Mouse (Mus musculus) hindbrain, embryonic 14.5 days (tissue): ENCODE measurements around the gene Sdr42e1. TPM values are rescaled to one million over a fixed set of nuclear protein-coding genes. Genes with fewer than 3 reads are reported as not detected.
A peak's percentile ranks its signal among the peaks of the same experiment; 100 is the strongest.

Experiments
- ATAC-seq: fragments of 200-750 bp; cut with Nextera tagmentation; 2 replicates; pipeline ENCODE4 v1.8.0; 2017; ENCODE audit warnings: moderate number of reproducible peaks, mild to moderate bottlenecking, moderate TSS enrichment, moderate library complexity; ENCODE audit not compliant: low FRiP score
- DNase-seq: peaks from one replicate; pipeline ENCODE4 v3.0.0-alpha.2; 2015; ENCODE audit warnings: low spot score
- H3K27ac ChIP-seq: fragments of 300-500 bp; sonication (generic); 2 replicates; pipeline ENCODE4 v1.5.1; 2014; ENCODE audit warnings: mild to moderate bottlenecking, moderate library complexity
- H3K27me3 ChIP-seq: fragments of 300-500 bp; sonication (generic); 2 replicates; pipeline ENCODE4 v1.6.1; 2014; ENCODE audit warnings: mild to moderate bottlenecking, low read length, mixed read lengths; ENCODE audit not compliant: control insufficient read depth, insufficient read depth
- H3K36me3 ChIP-seq: fragments of 300-500 bp; sonication (generic); replicated peaks from 2 replicates; pipeline ENCODE4 v1.6.1; 2014; ENCODE audit not compliant: control insufficient read depth, insufficient read depth
- H3K4me1 ChIP-seq: fragments of 300-500 bp; sonication (generic); replicated peaks from 2 replicates; pipeline ENCODE4 v1.6.1; 2014; ENCODE audit warnings: antibody characterized with exemption, low read length, mixed read lengths; ENCODE audit not compliant: control insufficient read depth, insufficient read depth
- H3K4me2 ChIP-seq: fragments of 300-500 bp; sonication (generic); replicated peaks from 2 replicates; pipeline ENCODE4 v1.6.1; 2014; ENCODE audit warnings: mild to moderate bottlenecking, moderate library complexity
- H3K4me3 ChIP-seq: fragments of 300-500 bp; sonication (generic); replicated peaks from 2 replicates; pipeline ENCODE4 v1.5.1; 2014; ENCODE audit warnings: mild to moderate bottlenecking, low read length
- H3K9ac ChIP-seq: fragments of 300-500 bp; sonication (generic); 2 replicates; pipeline ENCODE4 v1.6.1; 2014
- H3K9me3 ChIP-seq: fragments of 300-500 bp; sonication (generic); 2 replicates; pipeline ENCODE4 v1.6.1; 2016; ENCODE audit warnings: low read length; ENCODE audit not compliant: control insufficient read depth
- WGBS: fragments of 180-500 bp; shearing (Covaris S2); extraction: QIAGEN DNeasy Blood & Tissue Kit; methylation state at CpG from one replicate; pipeline ENCODE4 v1.1.7; 2014; 5-methylcytosine and 5-hydroxymethylcytosine counted together
- polyA plus RNA-seq: library from polyadenylated mRNA; unstranded; fragments of >200 nt; fragmentation: Nextera tagmentation; extraction: Ambion mirVana; gene quantifications from 2 replicates; pipeline ENCODE4 v1.2.1, GENCODE M21; 2014

Gene Sdr42e1
- polyA plus RNA-seq: 1.6 and 1.8 TPM in 2 replicates

DNA sequence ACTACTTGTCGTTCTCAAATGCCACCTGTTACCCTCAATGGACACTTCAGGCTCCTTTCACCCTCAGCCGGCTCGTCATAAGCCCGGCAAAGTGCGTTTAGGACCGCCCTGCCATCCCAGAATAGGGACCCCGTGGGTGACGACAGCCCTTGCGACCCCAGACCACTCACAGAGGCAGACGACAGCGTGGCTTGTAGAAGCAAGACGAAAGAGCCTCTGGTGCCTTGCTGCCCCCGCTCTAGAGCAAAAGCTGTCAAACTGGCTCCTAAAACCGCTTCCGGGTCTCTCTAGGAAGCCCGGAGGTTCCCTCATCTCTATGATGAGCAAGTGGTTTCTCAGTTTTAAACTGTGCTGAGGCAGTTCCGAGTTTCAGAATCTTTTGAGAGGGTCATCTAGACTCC lies at the start of gene Sdr42e1:
Sdr42e1 (minus strand) TSS at position 260 of the 401 bp plus-strand sequence.
- H3K4me1 ChIP-seq: no peaks in the 10 kb centered on the region
- peak; percentile 49 for DNase-seq
- peak within 1 kb of the TSS; percentile 53 for H3K9ac ChIP-seq
- 19% methylated on average over 17 of the region's 17 CpGs for WGBS
- H3K36me3 ChIP-seq: no peaks in the 10 kb centered on the region
- no peak for ATAC-seq
- H3K9me3 ChIP-seq: no peaks in the 10 kb centered on the region
- no peak within 1 kb of the TSS for H3K27ac ChIP-seq
- H3K4me2 ChIP-seq: peak within 1 kb of the TSS; percentile 54
- H3K27me3 ChIP-seq: no peaks in the 10 kb centered on the region
- H3K4me3 ChIP-seq: peak within 1 kb of the TSS; percentile 36

DNA sequence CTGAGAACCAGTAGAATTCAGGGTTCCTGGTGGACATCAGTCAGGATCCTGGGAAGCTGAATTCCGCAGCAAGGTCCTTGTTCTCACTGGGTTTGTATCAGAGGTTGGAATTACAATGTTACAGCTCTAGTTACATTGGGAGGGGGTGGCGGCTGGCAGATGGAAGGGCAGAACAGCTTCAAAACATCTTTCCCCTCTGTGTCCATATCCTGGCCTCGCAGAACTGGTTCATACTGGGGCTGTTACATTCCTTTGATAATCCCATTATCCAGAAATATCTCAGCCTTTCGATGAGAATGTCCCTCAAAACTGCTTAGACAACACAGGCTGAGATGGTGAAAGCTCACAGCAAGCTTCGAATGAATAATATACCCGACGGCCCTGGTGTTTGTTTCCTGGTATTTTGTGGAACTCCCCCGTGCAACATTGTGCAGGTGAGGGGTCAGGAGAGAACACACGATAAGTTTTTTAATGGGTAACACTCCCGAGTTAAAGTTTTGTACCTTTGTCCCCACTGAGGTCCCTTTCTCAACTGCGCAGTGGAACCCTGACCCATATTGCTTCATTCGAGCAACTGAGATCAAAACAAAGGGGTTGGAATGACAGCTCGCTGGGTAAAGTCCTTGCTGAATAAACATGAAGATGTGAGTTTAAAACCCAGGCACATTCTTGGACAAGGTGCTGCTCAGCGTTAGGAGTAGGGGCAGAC lies 44.8 kb upstream of the Sdr42e1 start:
- H3K4me1 ChIP-seq: no peaks in the 10 kb centered on the region
- H3K9me3 ChIP-seq: no peaks in the 10 kb centered on the region
- H3K36me3 ChIP-seq: no peaks in the 10 kb centered on the region
- no peak overlapping the region for H3K9ac ChIP-seq
- no peak overlapping the region for H3K4me3 ChIP-seq
- H3K4me2 ChIP-seq: no peak overlapping the region
- 80% methylated on average over 14 of the region's 14 CpGs for WGBS
- DNase-seq: no peak
- no peak for ATAC-seq
- no peak overlapping the region for H3K27ac ChIP-seq
- no peaks in the 10 kb centered on the region for H3K27me3 ChIP-seq

GRCm38 (mm10) chr8:117715896-117716295 lies 42.4 kb upstream of the Sdr42e1 start:
- no peaks in the 10 kb centered on the region for H3K4me1 ChIP-seq
- no peak overlapping the region for H3K4me3 ChIP-seq
- no peak for ATAC-seq

DNA sequence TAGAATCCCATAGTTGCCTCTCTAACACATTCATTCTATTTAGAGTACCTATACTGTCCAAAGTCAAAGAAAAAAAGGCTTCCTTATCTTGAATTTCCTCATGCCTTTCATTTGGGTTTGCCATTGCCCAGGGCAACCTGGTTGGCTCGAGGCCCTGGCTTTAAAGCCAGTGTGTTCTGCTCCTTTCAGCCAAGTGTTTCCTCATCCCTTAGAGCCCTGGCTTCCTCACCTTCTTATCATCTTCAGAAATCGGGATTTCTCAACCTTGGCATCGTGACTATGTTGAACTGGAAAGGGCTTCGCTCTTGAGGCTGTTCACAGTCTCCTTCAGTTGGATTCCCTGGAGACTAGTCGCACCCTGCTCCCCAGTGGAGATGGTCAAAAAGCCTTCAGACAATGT lies 41.1 kb upstream of the Sdr42e1 start:
- H3K4me2 ChIP-seq: no peak overlapping the region
- no peaks in the 10 kb centered on the region for H3K36me3 ChIP-seq
- ATAC-seq (no peak), DNase-seq (no peak)
- H3K9me3 ChIP-seq: no peaks in the 10 kb centered on the region
- H3K4me3 ChIP-seq: no peak overlapping the region
- no peaks in the 10 kb centered on the region for H3K27me3 ChIP-seq
- H3K9ac ChIP-seq: no peak overlapping the region
- WGBS: 89% methylated on average over 5 of the region's 5 CpGs
- no peaks in the 10 kb centered on the region for H3K4me1 ChIP-seq
- H3K27ac ChIP-seq: no peak overlapping the region

More at GRCm38 (mm10) chr8:117715896-117716295, 42.4 kb upstream of the Sdr42e1 start:
- Histone ChIP-seq H3K27me3 (no peaks in the 10 kb centered on the region), H3K36me3 (no peaks in the 10 kb centered on the region), H3K9me3 (no peaks in the 10 kb centered on the region), H3K27ac (no peak overlapping the region), H3K4me2 (no peak overlapping the region), H3K9ac (no peak overlapping the region)
- DNase-seq: no peak
- WGBS: 81% methylated on average over 5 of the region's 5 CpGs

DNA sequence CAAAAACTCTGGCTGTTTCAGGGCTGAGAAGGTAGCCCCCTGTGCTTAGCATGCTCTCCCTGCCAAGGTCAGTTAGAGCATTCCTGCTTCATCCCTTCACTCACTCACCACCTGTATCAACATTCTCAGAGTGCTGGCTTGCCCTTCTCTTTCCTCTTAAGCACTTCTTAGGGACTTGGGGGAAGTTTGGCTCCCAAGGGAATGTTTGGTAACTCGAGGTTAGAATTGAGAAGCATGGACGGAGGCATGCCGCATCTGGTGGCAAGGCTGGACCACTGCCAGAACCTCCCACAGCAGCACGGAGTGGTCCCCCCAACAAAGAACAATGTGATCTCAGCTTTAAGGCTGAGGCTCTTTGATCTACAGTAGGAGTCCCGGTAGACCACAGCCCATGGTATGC lies 38.7 kb upstream of the Sdr42e1 start:
- DNase-seq (no peak), ATAC-seq (no peak)
- no peak overlapping the region for H3K27ac ChIP-seq
- H3K9me3 ChIP-seq: no peaks in the 10 kb centered on the region
- no peak overlapping the region for H3K4me3 ChIP-seq
- WGBS: 52% methylated on average over 5 of the region's 5 CpGs
- no peak overlapping the region for H3K9ac ChIP-seq
- H3K27me3 ChIP-seq: no peaks in the 10 kb centered on the region
- H3K36me3 ChIP-seq: no peaks in the 10 kb centered on the region
- H3K4me1 ChIP-seq: no peaks in the 10 kb centered on the region
- no peak overlapping the region for H3K4me2 ChIP-seq

DNA sequence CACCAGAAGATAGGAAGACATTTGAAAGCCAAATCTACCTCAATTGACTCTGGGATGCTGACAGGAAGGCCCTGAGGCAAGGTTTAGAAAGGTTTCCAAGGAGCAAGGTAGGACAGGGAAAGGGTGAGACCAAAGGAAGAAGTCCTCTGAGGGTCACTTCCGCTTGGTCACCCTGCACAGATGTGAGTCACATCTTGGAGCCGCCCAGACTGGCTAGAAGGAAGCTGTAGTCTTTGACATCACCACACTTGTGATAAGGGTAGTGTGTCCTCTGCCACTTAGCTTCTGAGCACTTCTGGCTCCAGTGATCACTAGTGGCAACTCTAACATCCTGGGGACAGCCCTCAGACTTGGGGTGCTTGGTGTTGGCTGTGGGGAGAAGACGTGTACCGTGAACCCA lies 32.7 kb upstream of the Sdr42e1 start:
- H3K27ac ChIP-seq: no peak overlapping the region
- DNase-seq (no peak), ATAC-seq (no peak)
- H3K36me3 ChIP-seq: no peaks in the 10 kb centered on the region
- H3K9me3 ChIP-seq: no peaks in the 10 kb centered on the region
- WGBS: 96% methylated on average over 4 of the region's 4 CpGs
- H3K9ac ChIP-seq: no peak overlapping the region
- no peak overlapping the region for H3K4me3 ChIP-seq
- H3K4me2 ChIP-seq: no peak overlapping the region
- no peaks in the 10 kb centered on the region for H3K27me3 ChIP-seq
- H3K4me1 ChIP-seq: peaks cover 6% of the 10 kb centered on the region

GRCm38 (mm10) chr8:117702701-117703100 lies 29.2 kb upstream of the Sdr42e1 start:
- WGBS: 57% methylated on average over 10 of the region's 10 CpGs
- Histone ChIP-seq H3K27ac (no peak overlapping the region), H3K36me3 (no peaks in the 10 kb centered on the region), H3K4me3 (no peak overlapping the region), H3K9ac (no peak overlapping the region), H3K4me2 (no peak overlapping the region), H3K9me3 (no peaks in the 10 kb centered on the region), H3K4me1 (peaks cover 6% of the 10 kb centered on the region), H3K27me3 (no peaks in the 10 kb centered on the region)
- no peak for DNase-seq
- no peak for ATAC-seq

GRCm38 (mm10) chr8:117701859-117702258 lies 28.4 kb upstream of the Sdr42e1 start, which contains the start of gene Hsd17b2:
Hsd17b2 (plus strand) TSS chr8:117701904.
- DNase-seq (no peak), ATAC-seq (no peak)
- WGBS: 44% methylated on average over 13 of the region's 13 CpGs
- Histone ChIP-seq H3K9ac (no peak within 1 kb of the TSS), H3K4me2 (no peak within 1 kb of the TSS), H3K4me3 (no peak within 1 kb of the TSS), H3K27me3 (no peaks in the 10 kb centered on the region), H3K36me3 (no peaks in the 10 kb centered on the region), H3K4me1 (peaks cover 6% of the 10 kb centered on the region), H3K27ac (no peak within 1 kb of the TSS), H3K9me3 (no peaks in the 10 kb centered on the region)

DNA sequence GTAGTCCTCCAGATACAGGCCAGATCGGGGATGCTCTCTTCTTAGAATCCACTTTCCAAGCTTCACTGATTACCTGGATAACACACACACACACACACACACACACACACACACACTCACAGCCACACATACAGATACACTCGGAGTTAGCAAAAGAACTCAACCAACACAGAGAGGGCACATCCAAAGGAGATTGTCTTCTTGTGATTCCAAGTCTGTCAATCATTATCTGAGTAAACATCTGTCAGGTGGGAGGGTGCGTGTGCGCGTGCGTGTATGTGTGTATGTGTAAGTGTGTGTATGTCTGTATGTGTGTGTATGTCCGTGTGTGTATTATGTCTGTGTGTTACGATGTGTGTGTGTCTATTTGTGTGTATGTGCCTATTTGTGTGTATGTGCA lies 27.8 kb upstream of the Sdr42e1 start:
- WGBS: 94% methylated on average over 8 of the region's 8 CpGs
- ATAC-seq: no peak
- DNase-seq: no peak
- Histone ChIP-seq H3K27ac (no peak overlapping the region), H3K4me2 (no peak overlapping the region), H3K4me1 (peaks cover 6% of the 10 kb centered on the region), H3K9me3 (no peaks in the 10 kb centered on the region), H3K9ac (no peak overlapping the region), H3K4me3 (no peak overlapping the region), H3K36me3 (no peaks in the 10 kb centered on the region), H3K27me3 (no peaks in the 10 kb centered on the region)

GRCm38 (mm10) chr8:117700699-117701098 lies 27.2 kb upstream of the Sdr42e1 start:
- no peak overlapping the region for H3K27ac ChIP-seq
- H3K9ac ChIP-seq: no peak overlapping the region
- peaks cover 6% of the 10 kb centered on the region for H3K4me1 ChIP-seq
- DNase-seq (no peak), ATAC-seq (no peak)
- H3K9me3 ChIP-seq: no peaks in the 10 kb centered on the region
- no peak overlapping the region for H3K4me3 ChIP-seq
- WGBS: 58% methylated on average over 8 of the region's 8 CpGs
- H3K36me3 ChIP-seq: no peaks in the 10 kb centered on the region
- no peaks in the 10 kb centered on the region for H3K27me3 ChIP-seq
- H3K4me2 ChIP-seq: no peak overlapping the region
